Mouse (Mus musculus): Measurements from ENCODE around the gene Tjap1. TPM values are rescaled to one million over a fixed set of nuclear protein-coding genes. Genes with fewer than 3 reads are reported as not detected.

Gene Tjap1
- polyA plus RNA-seq, 1 experiment: 64.8 TPM

- no peak for DNase-seq
- Histone ChIP-seq H3K4me1 (ENCODE audit: control insufficient read depth, insufficient read depth, low read length) (no peaks in the 10 kb centered on the region), H3K27ac (ENCODE audit: insufficient read depth, low read length) (no peak overlapping the region), H3K4me3 (replicated peaks; ENCODE audit: insufficient read depth, low read depth, low read length) (no peak overlapping the region), H3K27me3 (ENCODE audit: control insufficient read depth, insufficient read depth, low read length) (no peaks in the 10 kb centered on the region)
- TF ChIP-seq CTCF (IDR thresholded peaks at IDR 0.05; ENCODE audit: borderline replicate concordance, insufficient read depth, low read depth, low read length) (no peak), POLR2A (IDR thresholded peaks at IDR 0.05; ENCODE audit: borderline replicate concordance, insufficient read depth, low read length) (no peak)
- 90% methylated on average over 9 of the region's 9 CpGs for WGBS
These were observed 30.4 kb upstream of the Tjap1 start for GRCm38 (mm10) chr17:46313135-46313715.

- TF ChIP-seq POLR2A (IDR thresholded peaks at IDR 0.05; ENCODE audit: borderline replicate concordance, insufficient read depth, low read length) (no peak), CTCF (IDR thresholded peaks at IDR 0.05; ENCODE audit: borderline replicate concordance, insufficient read depth, low read depth, low read length) (no peak)
- H3K27ac ChIP-seq (ENCODE audit: insufficient read depth, low read length): no peak overlapping the region
- WGBS: 83% methylated on average over 10 of the region's 10 CpGs
These were observed 27.7 kb upstream of the Tjap1 start for GRCm38 (mm10) chr17:46310515-46310914.

GRCm38 (mm10) chr17:46309835-46310234 is 27.0 kb upstream of the Tjap1 start:
- H3K4me3 ChIP-seq (replicated peaks; ENCODE audit: insufficient read depth, low read depth, low read length): no peak overlapping the region
- no peaks in the 10 kb centered on the region for H3K27me3 ChIP-seq (ENCODE audit: control insufficient read depth, insufficient read depth, low read length)
- WGBS: 80% methylated on average over 12 of the region's 12 CpGs
- DNase-seq: no peak
- TF ChIP-seq POLR2A (IDR thresholded peaks at IDR 0.05; ENCODE audit: borderline replicate concordance, insufficient read depth, low read length) (no peak), CTCF (IDR thresholded peaks at IDR 0.05; ENCODE audit: borderline replicate concordance, insufficient read depth, low read depth, low read length) (no peak)
- H3K27ac ChIP-seq (ENCODE audit: insufficient read depth, low read length): no peak overlapping the region
- H3K4me1 ChIP-seq (ENCODE audit: control insufficient read depth, insufficient read depth, low read length): no peaks in the 10 kb centered on the region; the same call in 1 of the 2 replicates

More at GRCm38 (mm10) chr17:46310515-46310914, 27.7 kb upstream of the Tjap1 start:
- no peak overlapping the region for H3K4me3 ChIP-seq (replicated peaks; ENCODE audit: insufficient read depth, low read depth, low read length)
- H3K27me3 ChIP-seq (ENCODE audit: control insufficient read depth, insufficient read depth, low read length): no peaks in the 10 kb centered on the region
- no peaks in the 10 kb centered on the region; the same call in 1 of the 2 replicates for H3K4me1 ChIP-seq (ENCODE audit: control insufficient read depth, insufficient read depth, low read length)
- DNase-seq: no peak

GRCm38 (mm10) chr17:46306956-46307355 is 24.1 kb upstream of the Tjap1 start:
- WGBS: 93% methylated on average over 15 of the region's 15 CpGs
- Histone ChIP-seq H3K4me1 (ENCODE audit: control insufficient read depth, insufficient read depth, low read length) (no peaks in the 10 kb centered on the region; the same call in 1 of the 2 replicates), H3K27ac (ENCODE audit: insufficient read depth, low read length) (no peak overlapping the region), H3K27me3 (ENCODE audit: control insufficient read depth, insufficient read depth, low read length) (no peaks in the 10 kb centered on the region), H3K4me3 (replicated peaks; ENCODE audit: insufficient read depth, low read depth, low read length) (no peak overlapping the region)
- no peak for TF ChIP-seq CTCF (IDR thresholded peaks at IDR 0.05; ENCODE audit: borderline replicate concordance, insufficient read depth, low read depth, low read length)
- no peak for TF ChIP-seq POLR2A (IDR thresholded peaks at IDR 0.05; ENCODE audit: borderline replicate concordance, insufficient read depth, low read length)
- DNase-seq: no peak

- no peak overlapping the region for H3K27ac ChIP-seq (ENCODE audit: insufficient read depth, low read length)
- H3K27me3 ChIP-seq (ENCODE audit: control insufficient read depth, insufficient read depth, low read length): no peaks in the 10 kb centered on the region
- no peak overlapping the region for H3K4me3 ChIP-seq (replicated peaks; ENCODE audit: insufficient read depth, low read depth, low read length)
- 92% methylated on average over 9 of the region's 9 CpGs for WGBS
- DNase-seq: no peak
- TF ChIP-seq CTCF (IDR thresholded peaks at IDR 0.05; ENCODE audit: borderline replicate concordance, insufficient read depth, low read depth, low read length) (no peak), POLR2A (IDR thresholded peaks at IDR 0.05; ENCODE audit: borderline replicate concordance, insufficient read depth, low read length) (no peak)
- no peaks in the 10 kb centered on the region; the same call in 1 of the 2 replicates for H3K4me1 ChIP-seq (ENCODE audit: control insufficient read depth, insufficient read depth, low read length)
These were observed 21.4 kb upstream of the Tjap1 start for GRCm38 (mm10) chr17:46304184-46304583.

GRCm38 (mm10) chr17:46301892-46302291 is 19.1 kb upstream of the Tjap1 start:
- DNase-seq: no peak
- TF ChIP-seq POLR2A (IDR thresholded peaks at IDR 0.05; ENCODE audit: borderline replicate concordance, insufficient read depth, low read length): no peak
- TF ChIP-seq CTCF (IDR thresholded peaks at IDR 0.05; ENCODE audit: borderline replicate concordance, insufficient read depth, low read depth, low read length): no peak
- WGBS: 77% methylated on average over 12 of the region's 12 CpGs
- no peak overlapping the region for H3K4me3 ChIP-seq (replicated peaks; ENCODE audit: insufficient read depth, low read depth, low read length)
- no peaks in the 10 kb centered on the region for H3K27me3 ChIP-seq (ENCODE audit: control insufficient read depth, insufficient read depth, low read length)
- H3K27ac ChIP-seq (ENCODE audit: insufficient read depth, low read length): no peak overlapping the region
- H3K4me1 ChIP-seq (ENCODE audit: control insufficient read depth, insufficient read depth, low read length): no peaks in the 10 kb centered on the region; the same call in 1 of the 2 replicates

- Histone ChIP-seq H3K27me3 (ENCODE audit: control insufficient read depth, insufficient read depth, low read length) (no peaks in the 10 kb centered on the region), H3K27ac (ENCODE audit: insufficient read depth, low read length) (no peak overlapping the region), H3K4me3 (replicated peaks; ENCODE audit: insufficient read depth, low read depth, low read length) (peak overlapping the region; percentile 56), H3K4me1 (ENCODE audit: control insufficient read depth, insufficient read depth, low read length) (no peaks in the 10 kb centered on the region)
- TF ChIP-seq POLR2A (IDR thresholded peaks at IDR 0.05; ENCODE audit: borderline replicate concordance, insufficient read depth, low read length): no peak
- TF ChIP-seq CTCF (IDR thresholded peaks at IDR 0.05; ENCODE audit: borderline replicate concordance, insufficient read depth, low read depth, low read length): peak; percentile 89
- peak; percentile 78 to 89 for DNase-seq
- under 1% methylated on average over 48 of the region's 48 CpGs for WGBS
These were observed 15.5 kb upstream of the Tjap1 start for GRCm38 (mm10) chr17:46298220-46298913.

Measured in cerebellum, adult 2 months (tissue).